Mouse (Mus musculus): Measurements from ENCODE around the gene Zfp292.

Gene Zfp292

DNA sequence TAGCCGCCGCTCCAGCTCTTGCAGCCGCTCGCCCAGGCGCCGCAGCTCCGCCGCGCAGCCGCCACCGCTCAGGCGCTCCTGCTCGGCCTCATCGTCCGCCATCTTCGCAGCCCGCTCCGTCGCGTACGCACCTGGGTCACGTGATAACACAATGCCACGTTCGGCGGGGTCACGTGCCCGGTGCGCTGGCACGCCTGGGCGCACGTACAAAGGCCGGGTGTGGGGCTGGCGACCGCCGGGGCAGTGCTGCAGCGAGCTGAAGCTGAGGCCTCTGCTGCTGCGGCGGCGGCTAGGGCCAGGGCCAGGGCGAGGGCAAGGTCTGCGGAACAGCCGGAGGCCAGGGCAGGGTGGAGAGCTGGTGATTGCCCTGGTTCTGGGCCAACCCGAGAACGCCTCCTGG, at the start of gene Zfp292:
TSS of gene Zfp292 (minus strand) at position 143 of the 400 bp plus-strand sequence.
- under 1% methylated on average over 44 of the region's 44 CpGs for WGBS

DNA sequence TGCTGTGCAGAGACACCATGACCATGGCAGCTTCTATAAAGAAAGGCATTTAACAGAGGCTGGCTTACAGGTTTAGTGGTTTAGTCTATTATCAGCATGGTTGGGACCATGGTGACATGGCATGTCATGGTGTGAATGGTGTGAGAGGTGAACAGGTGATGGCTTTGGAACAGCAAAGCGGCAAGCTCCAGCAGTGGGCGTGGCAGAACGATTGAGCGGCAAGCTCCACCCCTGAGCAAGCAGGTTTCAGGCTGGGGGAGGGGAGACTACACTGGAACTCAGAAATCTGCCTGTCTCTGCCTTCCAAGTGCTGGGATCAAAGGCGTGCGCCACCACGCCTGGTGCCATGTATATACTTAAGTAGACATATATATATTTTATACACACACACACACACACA, 45.6 kb upstream of the Zfp292 start:
- WGBS, result 84% methylated on average over 7 of the region's 7 CpGs

DNA sequence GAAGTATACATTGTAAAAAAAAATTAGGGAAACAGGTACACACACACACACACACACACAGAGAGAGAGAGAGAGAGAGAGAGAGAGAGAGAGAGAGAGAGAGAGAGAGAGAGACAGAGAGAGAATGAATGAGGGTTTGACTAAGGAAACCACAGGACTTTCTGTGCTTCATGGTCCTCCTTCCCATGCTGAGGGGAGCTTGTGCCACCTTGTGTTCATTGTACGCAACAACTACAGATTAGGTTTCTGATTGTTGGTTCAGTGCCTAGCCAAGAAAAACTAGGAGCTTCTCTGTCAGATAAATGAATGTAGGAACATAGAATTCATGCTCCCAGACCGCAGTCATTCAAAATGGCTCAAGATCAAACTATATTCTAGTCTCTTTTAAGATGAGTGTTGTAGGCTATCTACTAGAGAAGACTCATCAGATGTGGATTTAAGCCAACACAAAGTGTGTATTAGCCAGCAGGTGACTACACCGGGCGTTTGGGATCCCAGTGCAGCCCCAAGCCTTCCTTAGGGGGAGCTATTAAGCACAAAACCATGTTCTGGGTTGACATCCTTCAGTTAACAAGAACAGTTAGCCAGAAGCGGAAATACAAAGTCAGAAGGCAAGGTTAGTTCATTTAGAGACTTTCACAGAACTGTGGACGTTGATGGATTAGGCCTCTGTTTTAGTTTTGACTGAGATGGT, 39.6 kb upstream of the Zfp292 start:
- WGBS, result 62% methylated on average over 6 of the region's 6 CpGs

DNA sequence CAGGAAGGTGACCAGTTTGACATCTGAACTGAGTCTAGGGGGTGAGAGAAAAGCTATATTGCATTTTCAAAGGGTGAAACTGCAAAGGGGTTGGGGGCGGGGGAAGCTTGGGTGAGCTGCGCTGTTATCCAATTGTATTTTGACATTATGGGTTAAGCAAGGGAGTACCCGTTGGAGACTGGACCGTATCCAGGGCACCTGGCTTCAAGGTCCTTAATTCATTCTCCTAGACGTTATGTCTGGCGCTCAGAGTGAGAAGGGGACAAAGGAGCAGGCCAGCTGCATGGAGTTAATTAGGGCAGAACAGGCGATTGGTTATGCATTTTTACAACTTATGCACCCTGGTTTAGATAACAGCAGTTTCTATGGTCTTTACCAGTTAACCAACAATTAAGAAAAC, 34.6 kb upstream of the Zfp292 start:
- 60% methylated on average over 7 of the region's 7 CpGs for whole genome bisulfite sequencing

DNA sequence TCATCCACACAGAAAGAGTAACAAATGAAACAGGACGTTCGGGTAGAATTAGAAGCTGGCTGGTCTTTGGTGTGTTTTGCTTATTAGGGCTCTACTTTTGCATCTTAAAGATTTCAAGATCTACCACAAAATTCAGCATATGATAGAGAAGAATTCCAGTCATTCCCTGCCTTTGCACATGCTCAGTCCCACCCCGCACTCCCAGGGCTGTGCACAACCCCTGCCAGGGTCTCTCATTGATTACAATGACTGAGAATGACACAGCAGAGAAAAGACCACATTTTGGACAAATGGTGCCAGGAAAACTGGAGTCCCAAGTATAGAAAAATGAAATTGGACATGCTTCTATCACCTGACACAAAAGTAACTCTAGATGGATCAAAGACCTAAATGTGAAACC, 29.4 kb upstream of the Zfp292 start:
- WGBS, result 91% methylated on average over 3 of the region's 3 CpGs

DNA sequence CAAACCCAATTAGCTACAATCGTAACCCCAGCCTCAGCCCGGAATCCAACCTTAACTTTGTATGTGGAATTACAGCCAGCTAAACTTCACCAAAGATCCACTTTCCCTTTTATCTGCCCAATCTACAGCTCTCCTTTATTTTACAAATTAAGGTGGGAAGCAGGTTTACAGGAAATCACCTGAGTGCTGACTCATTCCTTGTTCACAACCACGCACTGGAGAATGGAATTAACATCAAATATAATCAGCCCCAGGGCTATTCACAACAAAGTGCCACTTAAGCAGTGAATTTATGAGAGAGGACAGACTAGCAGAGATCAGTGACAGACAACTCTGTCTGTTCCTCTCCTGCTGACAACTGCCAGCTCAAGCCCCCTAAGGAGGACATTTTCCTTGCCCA, 28.6 kb upstream of the Zfp292 start:
- WGBS, result 78% methylated on average over 3 of the region's 3 CpGs

DNA sequence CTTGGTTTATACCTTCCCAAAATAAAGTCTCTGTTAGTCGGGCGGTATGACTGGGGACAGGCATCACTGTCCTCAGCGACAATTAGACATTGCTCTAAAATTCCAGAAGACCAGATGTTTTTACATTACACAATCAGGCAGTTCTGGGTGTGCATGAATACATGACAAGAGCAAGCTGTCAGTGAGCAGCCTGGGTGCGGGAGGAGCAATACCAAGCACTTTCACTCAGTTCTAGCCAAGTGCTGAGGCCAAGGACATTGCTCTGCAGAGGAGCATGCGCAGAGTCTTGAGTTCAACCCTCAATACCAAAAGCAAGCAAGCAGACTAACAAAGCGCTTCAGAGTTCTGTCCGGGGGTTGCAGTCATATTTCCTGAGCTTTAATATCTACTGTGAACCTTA, 25.4 kb upstream of the Zfp292 start:
- WGBS, result 90% methylated on average over 7 of the region's 7 CpGs

DNA sequence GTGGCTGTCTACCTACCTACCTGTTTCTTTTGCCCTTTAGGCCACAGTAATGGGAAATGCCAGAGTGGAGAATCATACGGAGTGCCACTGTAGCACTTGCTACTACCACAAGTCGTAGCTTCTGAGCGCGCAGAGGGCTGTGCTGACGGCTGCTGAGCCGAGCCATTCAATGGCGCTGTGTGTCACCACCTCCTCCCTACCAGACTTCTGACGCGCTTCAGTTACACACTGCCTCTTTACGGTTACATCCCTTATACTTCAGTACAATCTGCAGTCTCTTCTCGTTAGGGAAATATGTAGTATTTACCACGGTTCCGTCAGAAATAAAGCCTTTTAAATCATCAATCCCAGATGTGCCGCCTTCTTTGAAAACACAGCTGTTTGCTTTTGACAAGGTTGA, 24.3 kb upstream of the Zfp292 start:
- WGBS, result 38% methylated on average over 14 of the region's 14 CpGs

DNA sequence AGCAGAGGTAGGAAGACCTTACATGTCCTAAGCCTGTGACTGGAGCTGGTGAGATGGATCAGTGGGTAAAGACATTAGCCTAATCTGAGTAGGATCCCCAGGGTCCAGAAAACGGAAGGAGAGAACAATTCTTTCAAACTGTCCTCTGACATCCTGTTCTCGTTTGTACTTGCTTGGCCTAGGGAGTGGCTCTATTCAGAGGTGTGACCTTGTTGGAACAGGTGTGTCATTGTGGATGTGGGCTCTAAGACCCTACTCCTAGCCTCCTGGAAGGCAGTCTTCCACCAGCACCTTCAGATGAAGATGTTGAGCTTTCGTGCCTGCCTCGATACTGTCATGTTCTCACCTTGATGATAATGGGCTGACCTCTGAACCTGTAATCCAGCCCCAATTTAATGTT, 23.4 kb upstream of the Zfp292 start:
- 96% methylated on average over 4 of the region's 4 CpGs for WGBS

DNA sequence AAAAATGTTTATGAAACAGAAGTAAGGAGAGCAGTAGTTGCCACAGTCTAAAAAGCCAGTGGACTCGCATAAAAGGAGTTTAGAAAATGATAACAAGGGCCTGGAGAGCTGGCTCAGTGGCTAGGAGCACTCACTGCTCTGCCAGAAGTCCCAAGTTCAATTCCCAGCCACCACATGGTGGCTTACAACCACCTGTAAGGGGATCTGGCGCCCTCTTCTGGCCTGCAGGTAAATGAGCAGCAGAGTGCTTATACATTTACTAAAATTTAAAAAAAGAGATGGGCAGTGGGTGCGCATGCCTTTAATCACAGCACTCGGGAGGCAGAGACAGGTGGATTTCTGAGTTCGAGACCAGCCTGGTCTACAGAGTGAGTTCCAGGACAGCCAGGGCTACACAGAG, 22.6 kb upstream of the Zfp292 start:
- WGBS, result 75% methylated on average over 5 of the region's 5 CpGs

DNA sequence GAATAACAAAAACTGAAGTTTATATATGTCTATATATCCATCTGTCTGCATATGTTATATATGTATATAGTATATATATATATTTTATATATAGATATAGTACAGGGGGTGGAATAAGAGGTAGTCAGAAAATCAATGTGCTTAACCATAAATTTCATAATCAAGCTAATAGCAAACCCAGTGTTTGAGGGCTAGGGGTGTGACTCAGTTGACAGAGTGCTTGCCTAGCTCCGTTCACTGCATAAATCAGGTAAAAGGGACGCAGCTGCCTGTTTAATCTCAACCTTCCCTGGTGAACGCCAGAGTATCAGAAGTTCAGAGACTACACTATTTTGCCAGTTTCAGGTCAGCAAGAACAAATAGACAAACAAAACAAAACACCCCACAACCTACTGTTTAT, 18.8 kb upstream of the Zfp292 start:
- WGBS, result 75% methylated on average over 3 of the region's 3 CpGs

DNA sequence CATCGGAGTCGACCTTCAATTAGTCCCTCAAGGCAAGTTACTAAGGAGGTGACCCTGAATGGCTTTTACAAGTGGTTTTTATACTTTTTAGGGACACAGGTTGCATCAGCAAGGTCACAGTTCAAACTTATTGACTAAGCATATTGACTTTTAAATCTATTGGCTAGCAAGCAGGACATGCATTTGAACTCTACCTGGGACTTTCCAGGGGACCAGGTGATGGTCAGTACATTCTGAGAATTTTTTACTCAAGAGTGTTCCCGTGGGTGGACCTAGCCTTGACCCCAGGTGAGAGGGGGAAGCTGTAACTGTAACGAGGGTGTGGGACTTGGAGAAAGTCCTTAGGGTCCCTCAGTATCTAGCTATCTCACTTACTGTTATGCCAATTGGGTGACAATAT, 18.4 kb upstream of the Zfp292 start:
- 84% methylated on average over 4 of the region's 4 CpGs for WGBS

DNA sequence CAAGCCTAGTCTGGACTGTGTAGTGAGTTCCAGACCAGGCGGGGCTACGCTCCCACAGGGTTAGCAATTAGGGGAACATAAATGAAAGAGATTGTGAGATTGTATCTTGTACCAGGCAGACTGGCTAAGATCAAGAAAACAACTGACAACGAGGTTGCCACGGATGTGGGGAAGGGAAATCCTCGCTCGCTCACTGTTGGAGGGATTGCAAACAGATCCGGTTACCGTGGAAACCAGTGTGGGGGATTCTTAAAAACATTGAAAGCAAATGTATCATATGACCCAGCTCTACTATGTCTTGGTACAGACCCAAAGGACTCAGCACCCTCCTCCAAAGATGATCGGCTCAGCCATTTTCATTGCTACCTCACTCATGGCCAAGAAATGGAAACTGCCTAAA, 17.4 kb upstream of the Zfp292 start:
- WGBS, result 30% methylated on average over 9 of the region's 9 CpGs

DNA sequence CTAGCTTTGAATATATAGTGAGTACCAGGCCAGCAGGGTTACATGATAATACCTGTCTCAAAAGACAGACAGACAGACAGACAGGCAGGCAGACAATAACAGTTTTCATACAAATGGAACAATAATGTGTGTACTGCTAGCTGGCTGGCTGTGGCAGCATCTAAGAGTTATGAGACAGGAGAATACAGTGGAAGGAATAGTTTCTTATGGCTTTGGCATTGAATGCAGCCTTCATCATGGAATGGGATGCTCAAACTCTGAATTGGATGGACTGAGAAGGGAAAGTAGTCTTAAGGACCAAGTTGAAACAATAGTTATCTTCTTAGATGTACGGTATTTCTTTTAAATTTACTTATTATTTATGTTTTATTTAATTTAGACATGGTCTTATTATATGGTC, 16.6 kb upstream of the Zfp292 start:
- WGBS, result 96% methylated on average over 1 of the region's 1 CpGs

DNA sequence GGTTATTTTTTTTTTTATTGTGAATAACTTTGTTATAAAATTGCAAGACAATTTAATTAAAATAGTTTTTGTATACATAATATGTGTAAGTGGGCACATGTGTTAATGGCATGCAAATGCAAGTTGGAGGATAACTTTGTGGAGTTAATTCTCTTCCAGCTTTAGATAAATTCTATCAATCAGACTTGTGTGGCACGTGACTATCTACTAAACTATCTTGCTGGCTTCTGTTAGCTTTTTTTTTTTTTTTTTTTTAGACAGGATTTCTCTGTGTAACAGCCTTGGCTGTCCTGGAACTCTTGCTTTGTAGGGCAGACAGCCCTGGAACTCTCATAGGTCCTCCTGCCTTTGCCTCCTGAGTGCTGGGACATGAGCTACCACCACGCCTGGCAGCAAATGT, 15.7 kb upstream of the Zfp292 start:
- 67% methylated on average over 2 of the region's 2 CpGs for WGBS

DNA sequence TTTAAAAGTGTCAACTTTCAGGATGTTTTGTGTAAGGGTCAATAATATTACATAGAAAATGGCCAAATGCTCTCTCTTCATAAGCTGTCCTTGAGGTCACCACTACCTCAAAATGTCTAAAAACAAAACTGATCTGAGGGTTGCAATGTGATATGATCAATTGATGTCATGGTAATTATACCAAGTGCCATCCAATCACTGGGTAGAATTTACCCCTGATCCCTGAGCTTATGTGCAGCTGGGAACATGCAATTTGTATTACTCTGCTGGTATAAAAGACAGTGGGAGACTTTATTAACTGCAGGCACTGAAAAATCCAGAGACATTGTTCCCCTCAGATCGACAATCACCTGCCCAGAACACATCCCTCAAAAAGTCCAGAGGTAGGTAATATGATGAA, 10.7 kb upstream of the Zfp292 start, which contains the start of gene Cga:
TSS of gene Cga (plus strand) at position 301 of the 400 bp plus-strand sequence.
- WGBS, result 85% methylated on average over 1 of the region's 1 CpGs

DNA sequence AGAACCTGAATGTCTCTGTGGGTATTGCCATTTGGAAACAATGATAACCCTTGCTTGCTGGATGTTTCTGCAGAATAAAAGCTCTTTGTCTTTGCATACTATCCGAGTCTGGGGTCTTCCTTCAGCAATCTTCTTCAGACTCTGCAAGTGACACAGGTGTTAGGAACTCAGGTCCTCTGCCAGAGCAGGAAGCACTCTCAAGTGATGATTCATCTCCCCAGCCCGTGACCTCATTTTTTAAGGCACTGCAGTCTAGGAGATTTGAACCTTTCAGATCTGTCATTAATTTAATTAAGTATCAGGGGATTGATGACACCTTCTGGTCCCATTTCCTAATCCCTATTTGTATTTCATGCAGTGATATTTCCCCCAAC, 7.0 kb upstream of the Zfp292 start:
- 60% methylated on average over 2 of the region's 2 CpGs for WGBS

DNA sequence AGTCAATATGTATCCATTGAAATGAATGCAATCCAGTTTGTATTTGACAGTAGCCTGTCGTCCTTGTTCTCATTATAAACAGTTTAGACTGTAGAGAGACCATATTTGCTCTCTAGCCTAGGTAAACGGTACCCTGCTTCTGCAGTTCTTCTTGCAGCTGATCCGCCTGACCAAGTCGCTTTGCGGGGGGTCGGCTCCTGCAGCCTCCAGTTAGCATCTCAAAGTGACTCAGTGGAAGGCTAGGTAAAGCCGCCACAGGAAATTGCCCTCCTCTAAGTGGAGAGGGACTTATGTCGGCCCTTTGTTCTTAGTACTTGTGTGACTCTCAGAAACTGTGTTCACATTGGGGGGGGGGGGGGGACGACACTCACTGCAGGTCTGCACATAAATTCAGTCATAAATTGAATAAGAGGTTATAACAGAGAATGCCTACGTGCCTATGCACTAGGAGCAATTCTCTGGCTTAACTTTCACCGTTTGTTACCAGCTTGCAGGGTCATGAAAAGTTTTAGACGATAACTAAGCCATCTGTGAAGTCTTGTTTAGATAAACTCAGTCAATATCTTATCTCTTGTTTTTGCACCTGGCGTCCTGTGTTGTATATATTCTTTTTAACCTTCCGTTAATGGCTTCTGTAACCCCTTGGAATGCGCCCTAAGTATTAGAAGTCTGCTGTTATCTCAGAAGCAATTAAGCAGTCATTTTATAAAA, 6.5 kb upstream of the Zfp292 start:
- WGBS, result 49% methylated on average over 15 of the region's 15 CpGs

DNA sequence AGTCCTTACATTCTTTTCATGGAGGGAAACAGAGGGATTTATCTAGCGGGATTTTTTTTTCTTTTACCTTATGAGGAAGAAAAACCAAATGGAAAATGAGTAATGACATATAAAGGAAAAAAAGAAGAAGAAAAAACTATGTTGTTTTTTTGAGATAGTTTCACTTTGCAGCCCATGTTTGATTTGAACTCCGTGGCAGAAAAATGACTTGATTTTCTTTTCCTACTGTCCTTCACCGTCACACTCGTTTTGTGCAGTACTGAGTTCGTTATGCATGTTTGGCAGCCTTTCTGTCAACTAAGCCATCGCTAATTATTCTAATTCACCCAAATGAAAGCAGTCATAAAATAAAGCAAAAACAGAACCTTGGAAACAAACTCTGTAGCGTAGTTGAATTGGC, 4.5 kb upstream of the Zfp292 start:
- WGBS, result 6% methylated on average over 7 of the region's 7 CpGs

DNA sequence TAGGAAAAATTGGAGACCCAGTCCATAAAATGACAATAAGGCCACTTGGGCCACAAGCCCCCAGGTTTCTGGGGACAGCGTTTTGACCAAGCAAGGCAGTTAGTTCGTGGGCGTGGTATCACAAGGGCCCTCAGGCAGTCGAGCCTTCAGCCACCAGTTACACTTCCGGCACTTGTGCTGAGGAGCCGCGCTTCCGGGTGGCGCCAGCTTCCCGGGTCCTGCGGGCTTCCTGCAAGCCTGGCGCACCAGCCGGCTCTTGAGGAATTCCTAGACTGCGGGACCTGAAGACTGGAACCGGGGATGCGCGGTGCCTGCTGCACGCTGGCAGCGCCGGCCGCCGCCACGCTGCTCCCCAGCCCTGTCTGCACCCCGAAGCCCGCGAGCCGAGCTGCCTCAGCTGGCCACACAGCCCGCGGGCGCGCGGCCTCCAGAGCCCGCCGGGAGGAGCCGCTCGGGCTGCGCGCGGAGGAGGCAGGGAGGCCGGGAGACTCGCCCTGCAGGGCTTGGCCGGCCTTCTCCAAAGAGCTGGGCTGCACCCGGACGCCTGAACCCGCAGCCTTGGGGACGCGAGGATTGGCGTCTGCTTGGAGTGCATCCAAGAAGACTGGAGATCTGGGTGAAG, 3.8 kb upstream of the Zfp292 start:
- under 1% methylated on average over 48 of the region's 48 CpGs for WGBS

DNA sequence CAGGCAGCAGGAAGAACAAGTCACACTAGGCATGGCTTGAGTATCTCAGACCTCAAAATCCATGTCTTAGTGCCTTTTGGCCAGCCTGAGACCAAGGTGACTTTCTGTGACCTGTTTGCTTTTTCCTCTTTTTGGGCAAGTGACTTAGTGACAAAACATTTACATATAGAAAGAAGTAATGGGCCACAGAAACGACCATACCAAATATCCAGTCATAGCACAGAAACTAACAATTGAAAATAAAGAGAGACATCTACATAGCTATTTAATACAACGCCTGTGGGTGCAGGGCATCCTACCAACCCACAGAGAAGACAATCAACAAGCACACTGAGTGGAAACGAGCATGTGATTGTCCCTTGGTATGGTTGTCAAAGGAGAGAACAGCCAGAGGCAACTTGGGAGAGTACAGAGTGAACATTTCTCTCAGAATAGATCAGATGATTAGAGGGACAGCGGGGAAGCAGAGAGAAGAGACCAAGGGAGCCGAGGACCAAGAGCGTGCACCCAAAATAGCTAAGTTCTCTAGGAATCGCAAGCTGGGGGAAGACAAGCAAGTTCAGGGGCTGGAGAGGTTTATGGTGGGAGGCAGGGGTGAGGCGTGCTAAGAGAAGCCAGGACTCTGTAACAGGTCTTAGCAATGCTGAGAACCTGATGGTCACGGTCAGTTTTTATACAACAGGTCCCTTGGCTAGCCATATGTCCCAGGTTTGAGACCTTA, 3.0 kb upstream of the Zfp292 start:
- 62% methylated on average over 9 of the region's 9 CpGs for WGBS

DNA sequence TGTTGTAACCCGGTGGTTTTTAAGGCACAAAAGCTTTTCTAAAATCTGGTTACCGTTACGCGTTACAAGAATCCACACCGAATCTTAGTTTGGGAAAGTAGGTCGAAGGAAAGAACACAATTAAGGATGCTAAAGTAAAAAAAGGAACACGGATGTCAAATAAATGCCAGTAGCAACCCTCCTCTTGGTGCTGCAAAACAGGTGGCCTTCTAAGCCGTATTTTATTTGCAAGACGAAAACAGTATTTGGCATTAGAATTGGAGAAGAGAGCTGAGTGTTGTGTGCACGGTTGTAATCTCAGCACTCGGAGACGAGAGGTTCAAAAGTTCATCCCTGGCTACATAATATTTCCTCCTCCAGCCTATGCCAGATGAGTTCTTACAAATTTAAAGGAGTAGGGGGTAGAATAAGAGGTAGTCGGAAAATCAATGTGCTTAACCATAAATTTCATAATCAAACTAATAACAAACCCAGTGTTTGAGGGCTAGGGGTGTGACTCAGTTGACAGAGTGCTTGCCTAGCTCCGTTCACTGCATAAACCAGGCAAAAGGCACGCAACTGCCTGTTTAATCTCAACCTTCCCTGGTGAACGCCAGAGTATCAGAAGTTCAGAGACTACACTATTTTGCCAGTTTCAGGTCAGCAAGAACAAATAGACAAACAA, 738 bp upstream of the Zfp292 start:
- WGBS, result 19% methylated on average over 16 of the region's 16 CpGs
